Mouse (Mus musculus): ENCODE measurements around the gene Twf1. TPM values are rescaled to one million over a fixed set of nuclear protein-coding genes. Genes with fewer than 3 reads are reported as not detected.

Twf1 gene
- polyA plus RNA-seq, 1 experiment = 10.1 TPM

DNA sequence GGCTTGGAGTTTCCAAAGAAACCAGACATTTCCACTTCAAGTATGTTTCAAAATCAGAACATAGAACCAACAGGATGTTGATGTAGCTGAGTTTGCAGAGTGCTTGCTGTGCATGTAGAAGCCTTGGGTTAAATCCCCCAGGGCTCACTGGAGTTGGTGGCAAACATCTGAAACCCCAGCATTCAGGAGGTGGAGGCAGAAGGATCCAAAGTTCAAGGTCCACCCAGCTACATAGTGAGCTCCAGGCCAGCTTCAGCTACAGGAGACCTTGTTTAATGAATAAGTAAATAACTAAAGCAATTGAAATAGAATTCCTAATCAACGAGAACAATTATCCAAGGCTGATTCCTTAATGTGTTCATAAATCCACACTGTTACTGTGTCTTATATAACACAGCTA, 3.9 kb upstream of the Twf1 start:
- H3K4me3 ChIP-seq (ENCODE audit: extremely low read depth, insufficient read depth, insufficient read length) = no peak overlapping the region
- H3K36me3 ChIP-seq (ENCODE audit: control insufficient read depth, insufficient read depth, low read length) = no peaks in the 10 kb centered on the region
- no peaks in the 10 kb centered on the region for H3K27me3 ChIP-seq (ENCODE audit: control insufficient read depth, insufficient read depth, low read length)
- 82% methylated on average over 1 of the region's 1 CpGs for WGBS
- no peak overlapping the region for H3K27ac ChIP-seq (ENCODE audit: insufficient read depth, low read length)
- DNase-seq (ENCODE audit: low read depth in 1 of 2, low spot score in 2 of 2) = no peak
- no peaks in the 10 kb centered on the region; the same call in 1 of the 2 replicates for H3K4me1 ChIP-seq (ENCODE audit: control insufficient read depth, insufficient read depth, insufficient read length)
- TF ChIP-seq POLR2A (IDR thresholded peaks at IDR 0.05; ENCODE audit: low read depth, low read length) (no peak), CTCF (IDR thresholded peaks at IDR 0.05; ENCODE audit: extremely low read depth, insufficient read depth, insufficient read length, insufficient replicate concordance) (no peak)

- DNase-seq (ENCODE audit: low read depth in 1 of 2, low spot score in 2 of 2) = no peak
- Histone ChIP-seq H3K27ac (ENCODE audit: insufficient read depth, low read length) (no peak overlapping the region), H3K27me3 (ENCODE audit: control insufficient read depth, insufficient read depth, low read length) (no peaks in the 10 kb centered on the region), H3K4me3 (ENCODE audit: extremely low read depth, insufficient read depth, insufficient read length) (no peak overlapping the region), H3K36me3 (ENCODE audit: control insufficient read depth, insufficient read depth, low read length) (peaks cover 3% of the 10 kb centered on the region), H3K4me1 (ENCODE audit: control insufficient read depth, insufficient read depth, insufficient read length) (peaks cover 1% of the 10 kb centered on the region)
- 82% methylated on average over 4 of the region's 4 CpGs for WGBS
- no peak for TF ChIP-seq POLR2A (IDR thresholded peaks at IDR 0.05; ENCODE audit: low read depth, low read length)
- no peak for TF ChIP-seq CTCF (IDR thresholded peaks at IDR 0.05; ENCODE audit: extremely low read depth, insufficient read depth, insufficient read length, insufficient replicate concordance)
These were observed 1.7 kb upstream of the Twf1 start for GRCm38 (mm10) chr15:94591356-94591755.

- 14% methylated on average over 8 of the region's 8 CpGs for WGBS
- DNase-seq (ENCODE audit: low read depth in 1 of 2, low spot score in 2 of 2) = no peak
- no peak for TF ChIP-seq POLR2A (IDR thresholded peaks at IDR 0.05; ENCODE audit: low read depth, low read length)
- TF ChIP-seq CTCF (IDR thresholded peaks at IDR 0.05; ENCODE audit: extremely low read depth, insufficient read depth, insufficient read length, insufficient replicate concordance) = no peak
- Histone ChIP-seq H3K27ac (ENCODE audit: insufficient read depth, low read length) (no peak overlapping the region), H3K36me3 (ENCODE audit: control insufficient read depth, insufficient read depth, low read length) (peaks cover 7% of the 10 kb centered on the region), H3K4me3 (ENCODE audit: extremely low read depth, insufficient read depth, insufficient read length) (peak overlapping the region; percentile 46), H3K27me3 (ENCODE audit: control insufficient read depth, insufficient read depth, low read length) (no peaks in the 10 kb centered on the region), H3K4me1 (ENCODE audit: control insufficient read depth, insufficient read depth, insufficient read length) (peaks cover 1% of the 10 kb centered on the region)
These were observed 394 bp upstream of the Twf1 start for GRCm38 (mm10) chr15:94590083-94590482.

GRCm38 (mm10) chr15:94587826-94588715, 1.6 kb downstream of the Twf1 start:
- Histone ChIP-seq H3K4me1 (ENCODE audit: control insufficient read depth, insufficient read depth, insufficient read length) (peaks cover 1% of the 10 kb centered on the region), H3K27ac (ENCODE audit: insufficient read depth, low read length) (no peak overlapping the region), H3K27me3 (ENCODE audit: control insufficient read depth, insufficient read depth, low read length) (no peaks in the 10 kb centered on the region), H3K36me3 (ENCODE audit: control insufficient read depth, insufficient read depth, low read length) (peaks cover 25% of the 10 kb centered on the region), H3K4me3 (ENCODE audit: extremely low read depth, insufficient read depth, insufficient read length) (no peak overlapping the region)
- TF ChIP-seq CTCF (IDR thresholded peaks at IDR 0.05; ENCODE audit: extremely low read depth, insufficient read depth, insufficient read length, insufficient replicate concordance) (no peak), POLR2A (IDR thresholded peaks at IDR 0.05; ENCODE audit: low read depth, low read length) (no peak)
- 76% methylated on average over 9 of the region's 9 CpGs for WGBS
- DNase-seq (ENCODE audit: low read depth in 1 of 2, low spot score in 2 of 2) = no peak

GRCm38 (mm10) chr15:94584738-94585137, 5.0 kb downstream of the Twf1 start:
- TF ChIP-seq POLR2A (IDR thresholded peaks at IDR 0.05; ENCODE audit: low read depth, low read length) (no peak), CTCF (IDR thresholded peaks at IDR 0.05; ENCODE audit: extremely low read depth, insufficient read depth, insufficient read length, insufficient replicate concordance) (no peak)

DNA sequence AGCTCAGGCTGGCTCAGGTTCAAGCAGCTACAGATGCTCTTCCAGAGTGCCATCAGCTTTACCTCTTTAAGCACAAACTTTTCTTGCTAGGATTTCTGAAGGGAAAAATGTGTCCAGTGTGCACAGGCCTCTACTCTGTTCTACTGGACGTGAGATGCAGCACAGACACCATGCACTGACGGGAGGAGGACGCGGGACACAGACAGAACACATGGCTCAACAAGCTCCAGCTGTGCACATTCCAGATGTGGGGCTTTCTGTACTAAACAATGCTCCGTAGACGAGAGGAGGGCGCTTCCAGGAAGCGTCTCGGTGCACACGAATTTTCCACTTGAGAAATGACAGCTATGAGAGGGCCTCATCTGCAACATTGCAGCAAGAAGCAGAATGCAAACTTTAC, 6.5 kb downstream of the Twf1 start:
- H3K27me3 ChIP-seq (ENCODE audit: control insufficient read depth, insufficient read depth, low read length) = no peaks in the 10 kb centered on the region
- H3K27ac ChIP-seq (ENCODE audit: insufficient read depth, low read length) = no peak overlapping the region
- no peak for DNase-seq (ENCODE audit: low read depth in 1 of 2, low spot score in 2 of 2)
- H3K4me3 ChIP-seq (ENCODE audit: extremely low read depth, insufficient read depth, insufficient read length) = no peak overlapping the region
- peaks cover 53% of the 10 kb centered on the region for H3K36me3 ChIP-seq (ENCODE audit: control insufficient read depth, insufficient read depth, low read length)
- 92% methylated on average over 10 of the region's 10 CpGs for WGBS
- no peak for TF ChIP-seq CTCF (IDR thresholded peaks at IDR 0.05; ENCODE audit: extremely low read depth, insufficient read depth, insufficient read length, insufficient replicate concordance)
- no peak for TF ChIP-seq POLR2A (IDR thresholded peaks at IDR 0.05; ENCODE audit: low read depth, low read length)
- H3K4me1 ChIP-seq (ENCODE audit: control insufficient read depth, insufficient read depth, insufficient read length) = peaks cover 1% of the 10 kb centered on the region; the same call in 1 of the 2 replicates

More at GRCm38 (mm10) chr15:94584738-94585137, 5.0 kb downstream of the Twf1 start:
- no peak for DNase-seq (ENCODE audit: low read depth in 1 of 2, low spot score in 2 of 2)
- Histone ChIP-seq H3K27ac (ENCODE audit: insufficient read depth, low read length) (no peak overlapping the region), H3K36me3 (ENCODE audit: control insufficient read depth, insufficient read depth, low read length) (peaks cover 50% of the 10 kb centered on the region), H3K4me3 (ENCODE audit: extremely low read depth, insufficient read depth, insufficient read length) (no peak overlapping the region), H3K27me3 (ENCODE audit: control insufficient read depth, insufficient read depth, low read length) (no peaks in the 10 kb centered on the region), H3K4me1 (ENCODE audit: control insufficient read depth, insufficient read depth, insufficient read length) (peaks cover 1% of the 10 kb centered on the region)
- 87% methylated on average over 4 of the region's 4 CpGs for WGBS
